Mouse (Mus musculus) liver, adult 10 weeks (tissue): ENCODE data around the gene Tmem121b. TPM values are rescaled to one million over a fixed set of nuclear protein-coding genes. Genes with fewer than 3 reads are reported as not detected.

Experiments used
- polyA plus RNA-seq: library from polyadenylated mRNA; stranded (reverse); fragments of 350-450 nt; fragmentation: Illumina TruSeq; extraction: RNeasy Lipid Tissue Mini Kit (QIAGEN cat#74804); gene quantifications from one replicate; pipeline ENCODE4 v1.2.3, GENCODE M21; 2014; ENCODE audit warnings: low read depth, low replicate concordance

Tmem121b gene
- polyA plus RNA-seq: not detected

DNA sequence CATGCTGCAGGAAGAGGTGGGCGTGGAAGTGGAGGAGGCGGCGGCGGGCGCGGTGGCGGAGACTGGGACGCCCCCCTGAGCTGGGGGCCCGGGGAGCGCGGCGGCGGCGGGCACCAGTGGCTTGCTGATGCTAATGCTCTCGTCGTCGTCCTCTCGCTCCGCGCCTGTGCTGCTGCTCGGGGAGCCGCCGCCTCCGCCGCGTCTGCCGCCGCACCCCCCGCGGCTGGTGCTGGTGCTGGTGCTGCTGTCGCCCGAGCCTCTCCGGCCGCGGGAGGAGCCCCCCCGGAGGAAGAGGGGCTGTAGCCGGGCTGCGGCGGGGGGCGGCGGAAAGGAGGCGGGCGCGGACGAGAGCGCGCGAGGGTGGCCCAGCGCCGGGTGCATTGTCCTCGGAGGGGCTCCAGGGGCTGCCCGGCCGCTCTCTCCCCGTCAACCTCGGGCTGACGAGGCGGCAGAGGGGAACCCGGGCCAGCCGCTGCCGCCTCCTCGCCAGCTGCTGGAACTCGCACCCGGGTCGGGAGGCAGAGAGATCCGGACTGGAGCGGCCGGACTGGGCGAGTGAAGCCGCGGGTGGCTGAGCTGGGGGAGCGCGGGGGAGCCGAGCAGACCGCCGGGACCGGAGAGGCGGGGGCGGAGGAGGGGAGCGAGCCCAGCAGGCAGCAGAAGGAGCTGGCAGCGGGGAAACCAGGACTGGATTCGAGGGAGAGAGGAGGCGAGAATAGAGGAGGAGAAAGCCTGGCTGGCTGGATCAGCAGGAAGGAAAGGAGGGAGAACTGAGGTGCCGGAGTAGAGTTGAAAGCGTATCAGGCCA is at the start of gene Tmem121b:
Gene Tmem121b (minus strand): TSS at position 434 of the 808 bp plus-strand sequence.

DNA sequence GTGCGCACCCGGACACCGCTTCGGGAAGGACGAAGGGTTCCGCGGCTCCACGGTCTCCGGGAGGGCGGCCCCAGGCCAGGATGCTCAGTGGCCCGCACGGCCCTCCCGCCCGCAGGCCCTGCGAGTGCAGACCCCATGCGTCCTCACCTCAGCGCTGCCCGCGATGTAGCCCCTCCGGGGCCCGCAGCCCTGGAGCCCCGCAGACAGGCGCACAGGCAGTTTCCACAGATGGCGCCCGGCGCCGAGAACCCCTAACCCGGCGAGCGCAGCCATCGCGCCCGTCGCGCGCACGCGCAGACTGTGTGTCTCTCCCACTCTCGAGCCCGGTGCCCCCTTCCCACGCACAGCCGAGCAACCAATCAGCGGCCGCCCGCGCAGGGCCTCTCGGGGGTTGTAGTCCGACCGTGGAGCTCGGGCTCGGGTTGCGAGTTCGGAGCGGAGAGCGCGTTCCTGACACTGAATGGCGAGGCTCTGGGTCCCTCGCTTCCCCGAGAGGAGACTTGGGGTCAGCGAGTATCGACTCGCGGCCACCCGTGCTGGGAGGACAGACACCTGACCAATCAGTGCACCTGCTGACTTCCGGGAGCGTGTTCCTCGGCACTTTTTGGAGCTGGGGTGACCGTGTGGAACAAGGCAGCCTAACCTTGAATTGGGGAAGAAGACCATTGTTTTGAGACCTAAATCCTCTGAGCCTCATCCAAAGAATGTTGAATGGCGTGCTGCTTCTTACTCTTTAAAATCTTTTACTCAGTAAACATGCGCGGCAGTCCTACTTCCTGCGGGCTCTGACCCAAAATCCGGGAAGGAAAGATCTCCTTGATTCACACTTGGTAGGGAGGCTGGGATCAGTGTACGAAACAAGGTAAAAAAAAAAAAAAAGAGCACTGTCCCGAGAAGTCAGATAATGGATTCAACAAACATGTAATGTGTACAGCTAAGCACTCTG is 37.7 kb upstream of the Tmem121b start, which contains the start of gene Hdhd5:
Gene Hdhd5 (minus strand): TSS at position 300 of the 946 bp plus-strand sequence.

DNA sequence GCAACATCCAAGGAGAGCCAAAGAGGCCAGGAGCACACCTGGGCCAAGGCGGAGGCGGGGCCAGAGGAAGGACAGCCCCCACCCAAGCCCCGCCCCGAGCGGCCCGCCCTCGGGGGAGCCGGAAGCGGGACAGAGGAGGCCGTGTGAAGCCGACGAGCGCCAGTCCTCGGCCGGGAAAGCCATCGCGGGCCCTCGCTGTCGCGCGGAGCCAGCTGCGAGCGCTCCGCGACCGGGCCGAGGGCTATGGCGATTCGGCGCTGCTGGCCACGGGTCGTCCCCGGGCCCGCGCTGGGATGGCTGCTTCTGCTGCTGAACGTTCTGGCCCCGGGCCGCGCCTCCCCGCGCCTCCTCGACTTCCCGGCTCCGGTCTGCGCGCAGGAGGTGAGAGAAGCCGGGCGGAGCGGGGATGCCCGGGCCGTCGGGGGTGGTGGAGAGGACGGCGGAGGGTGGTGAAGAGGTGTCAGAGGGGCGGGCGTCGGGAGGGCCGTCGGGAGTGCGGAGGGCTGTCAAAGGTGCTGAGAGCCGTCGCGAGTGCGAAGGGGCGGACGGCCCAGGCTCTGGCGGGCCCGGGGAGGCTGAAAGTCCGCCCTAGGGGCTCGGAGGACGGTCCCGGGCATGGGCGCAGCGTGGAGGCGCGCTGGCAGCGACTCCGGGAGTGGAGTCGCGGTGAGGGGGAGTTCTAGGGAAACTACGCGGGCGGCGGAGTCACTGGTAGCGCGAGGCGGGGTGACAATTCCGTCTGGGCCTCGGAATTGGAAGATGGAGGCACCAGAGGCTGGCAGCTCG is 30.3 kb downstream of the Tmem121b start, which contains the start of gene Il17ra:
Gene Il17ra (plus strand): TSS at position 162 of the 786 bp plus-strand sequence.

Other genes with a start within 250 kb of the Tmem121b start
- gene D330020A13Rik, start 199.4 kb downstream of the Tmem121b start, polyA plus RNA-seq: not detected
- 0.24 TPM for gene B4galnt3, start 199.2 kb downstream of the Tmem121b start, polyA plus RNA-seq
- gene Kdm5a, start 129.7 kb downstream of the Tmem121b start, polyA plus RNA-seq: 21.8 TPM
- gene Ccdc77, start 129.4 kb downstream of the Tmem121b start, polyA plus RNA-seq: 3.3 TPM
- gene Il17ra, start 30.6 kb downstream of the Tmem121b start, polyA plus RNA-seq: 2.3 TPM
- gene Hdhd5, start 37.5 kb upstream of the Tmem121b start, polyA plus RNA-seq: 6.0 TPM
- 6.7 TPM for gene Cecr2, start 172.6 kb upstream of the Tmem121b start, polyA plus RNA-seq